Mouse (Mus musculus): Measurements from ENCODE around the gene Slc30a2. TPM values are rescaled to one million over a fixed set of nuclear protein-coding genes. Genes with fewer than 3 reads are reported as not detected.

Slc30a2 gene
- polyA plus RNA-seq, 1 experiment from 2014 or later: 0.07 TPM

- H3K9me3 ChIP-seq: no peaks in the 10 kb centered on the region
- DNase-seq (ENCODE audit: low spot score): no peak
- no peaks in the 10 kb centered on the region for H3K36me3 ChIP-seq (replicated peaks)
- H3K4me3 ChIP-seq: no peak overlapping the region
- H3K27ac ChIP-seq (replicated peaks): peak overlapping the region; percentile 31
- WGBS: 71% methylated on average over 12 of the region's 12 CpGs
- peaks cover 14% of the 10 kb centered on the region for H3K27me3 ChIP-seq (replicated peaks; ENCODE audit: low read depth, poor library complexity, severe bottlenecking)
- peaks cover 31% of the 10 kb centered on the region for H3K4me1 ChIP-seq
These were observed 9.3 kb downstream of the Slc30a2 start for GRCm38 (mm10) chr4:134352261-134352707.

GRCm38 (mm10) chr4:134352929-134353328 is 9.9 kb downstream of the Slc30a2 start:
- H3K27me3 ChIP-seq (replicated peaks; ENCODE audit: low read depth, poor library complexity, severe bottlenecking): peaks cover 19% of the 10 kb centered on the region
- no peaks in the 10 kb centered on the region for H3K9me3 ChIP-seq
- WGBS: 80% methylated on average over 7 of the region's 7 CpGs
- H3K4me3 ChIP-seq: no peak overlapping the region
- no peaks in the 10 kb centered on the region for H3K36me3 ChIP-seq (replicated peaks)
- H3K4me1 ChIP-seq: peaks cover 35% of the 10 kb centered on the region
- no peak for DNase-seq (ENCODE audit: low spot score)
- H3K27ac ChIP-seq (replicated peaks): no peak overlapping the region

- Histone ChIP-seq H3K9me3 (no peaks in the 10 kb centered on the region), H3K4me1 (peaks cover 32% of the 10 kb centered on the region), H3K36me3 (replicated peaks) (no peaks in the 10 kb centered on the region), H3K27me3 (replicated peaks; ENCODE audit: low read depth, poor library complexity, severe bottlenecking) (peaks cover 27% of the 10 kb centered on the region), H3K27ac (replicated peaks) (no peak overlapping the region), H3K4me3 (no peak overlapping the region)
- no peak for DNase-seq (ENCODE audit: low spot score)
- WGBS: 69% methylated on average over 5 of the region's 5 CpGs
These were observed 10.8 kb downstream of the Slc30a2 start for GRCm38 (mm10) chr4:134353527-134354409.

GRCm38 (mm10) chr4:134355841-134356452 is 13.0 kb downstream of the Slc30a2 start:
- H3K9me3 ChIP-seq: no peaks in the 10 kb centered on the region
- DNase-seq (ENCODE audit: low spot score): no peak
- no peaks in the 10 kb centered on the region for H3K36me3 ChIP-seq (replicated peaks)
- peaks cover 37% of the 10 kb centered on the region for H3K27me3 ChIP-seq (replicated peaks; ENCODE audit: low read depth, poor library complexity, severe bottlenecking)
- 52% methylated on average over 16 of the region's 16 CpGs for WGBS
- H3K4me1 ChIP-seq: peaks cover 34% of the 10 kb centered on the region
- no peak overlapping the region for H3K27ac ChIP-seq (replicated peaks)
- no peak overlapping the region for H3K4me3 ChIP-seq

GRCm38 (mm10) chr4:134356591-134357460 is 13.8 kb downstream of the Slc30a2 start:
- WGBS: 21% methylated on average over 22 of the region's 22 CpGs
- H3K4me1 ChIP-seq: peaks cover 33% of the 10 kb centered on the region
- peak overlapping the region; percentile 29 for H3K4me3 ChIP-seq
- DNase-seq (ENCODE audit: low spot score): peak; percentile 72
- no peaks in the 10 kb centered on the region for H3K36me3 ChIP-seq (replicated peaks)
- peaks cover 37% of the 10 kb centered on the region for H3K27me3 ChIP-seq (replicated peaks; ENCODE audit: low read depth, poor library complexity, severe bottlenecking)
- H3K9me3 ChIP-seq: no peaks in the 10 kb centered on the region
- no peak overlapping the region for H3K27ac ChIP-seq (replicated peaks)

- no peak for DNase-seq (ENCODE audit: low spot score)
- Histone ChIP-seq H3K27me3 (replicated peaks; ENCODE audit: low read depth, poor library complexity, severe bottlenecking) (peaks cover 38% of the 10 kb centered on the region), H3K36me3 (replicated peaks) (no peaks in the 10 kb centered on the region), H3K27ac (replicated peaks) (no peak overlapping the region), H3K4me3 (peak overlapping the region; percentile 29; the same call in 1 of the 2 replicates), H3K9me3 (no peaks in the 10 kb centered on the region), H3K4me1 (peaks cover 33% of the 10 kb centered on the region)
- WGBS: 34% methylated on average over 17 of the region's 17 CpGs
These were observed 14.4 kb downstream of the Slc30a2 start for GRCm38 (mm10) chr4:134357461-134357771.

- WGBS: 89% methylated on average over 6 of the region's 6 CpGs
- Histone ChIP-seq H3K27ac (replicated peaks) (no peak overlapping the region), H3K9me3 (no peaks in the 10 kb centered on the region), H3K36me3 (replicated peaks) (no peaks in the 10 kb centered on the region), H3K4me3 (no peak overlapping the region), H3K27me3 (replicated peaks; ENCODE audit: low read depth, poor library complexity, severe bottlenecking) (peaks cover 52% of the 10 kb centered on the region), H3K4me1 (peaks cover 39% of the 10 kb centered on the region)
- no peak for DNase-seq (ENCODE audit: low spot score)
These were observed 16.7 kb downstream of the Slc30a2 start for GRCm38 (mm10) chr4:134359649-134360048.

GRCm38 (mm10) chr4:134361215-134361614 is 18.2 kb downstream of the Slc30a2 start:
- no peaks in the 10 kb centered on the region for H3K36me3 ChIP-seq (replicated peaks)
- H3K27me3 ChIP-seq (replicated peaks; ENCODE audit: low read depth, poor library complexity, severe bottlenecking): peaks cover 59% of the 10 kb centered on the region
- H3K9me3 ChIP-seq: no peaks in the 10 kb centered on the region
- H3K4me3 ChIP-seq: no peak overlapping the region
- H3K4me1 ChIP-seq: peaks cover 39% of the 10 kb centered on the region
- WGBS: 43% methylated on average over 5 of the region's 5 CpGs
- no peak overlapping the region for H3K27ac ChIP-seq (replicated peaks)
- DNase-seq (ENCODE audit: low spot score): no peak

GRCm38 (mm10) chr4:134362124-134362523 is 19.1 kb downstream of the Slc30a2 start:
- H3K9me3 ChIP-seq: no peaks in the 10 kb centered on the region
- DNase-seq (ENCODE audit: low spot score): no peak
- 62% methylated on average over 9 of the region's 9 CpGs for WGBS
- no peak overlapping the region for H3K4me3 ChIP-seq
- no peak overlapping the region; the same call in 1 of the 2 replicates for H3K27ac ChIP-seq (replicated peaks)
- H3K36me3 ChIP-seq (replicated peaks): no peaks in the 10 kb centered on the region
- H3K27me3 ChIP-seq (replicated peaks; ENCODE audit: low read depth, poor library complexity, severe bottlenecking): peaks cover 57% of the 10 kb centered on the region
- H3K4me1 ChIP-seq: peaks cover 35% of the 10 kb centered on the region

- no peaks in the 10 kb centered on the region for H3K36me3 ChIP-seq (replicated peaks)
- peaks cover 56% of the 10 kb centered on the region for H3K27me3 ChIP-seq (replicated peaks; ENCODE audit: low read depth, poor library complexity, severe bottlenecking)
- WGBS: 18% methylated on average over 9 of the region's 9 CpGs
- no peaks in the 10 kb centered on the region for H3K9me3 ChIP-seq
- H3K27ac ChIP-seq (replicated peaks): no peak overlapping the region
- H3K4me3 ChIP-seq: peak overlapping the region; percentile 26; the same call in 1 of the 2 replicates
- peaks cover 30% of the 10 kb centered on the region for H3K4me1 ChIP-seq
- DNase-seq (ENCODE audit: low spot score): peak; percentile 53
These were observed 19.6 kb downstream of the Slc30a2 start for GRCm38 (mm10) chr4:134362586-134362985.

GRCm38 (mm10) chr4:134365280-134365679 is 22.3 kb downstream of the Slc30a2 start:
- H3K36me3 ChIP-seq (replicated peaks): no peaks in the 10 kb centered on the region
- peaks cover 31% of the 10 kb centered on the region for H3K4me1 ChIP-seq
- 33% methylated on average over 5 of the region's 5 CpGs for WGBS
- no peak for DNase-seq (ENCODE audit: low spot score)
- H3K27ac ChIP-seq (replicated peaks): no peak overlapping the region
- H3K27me3 ChIP-seq (replicated peaks; ENCODE audit: low read depth, poor library complexity, severe bottlenecking): peaks cover 62% of the 10 kb centered on the region
- no peak overlapping the region for H3K4me3 ChIP-seq
- H3K9me3 ChIP-seq: no peaks in the 10 kb centered on the region

GRCm38 (mm10) chr4:134370649-134371221 is 27.8 kb downstream of the Slc30a2 start:
- no peaks in the 10 kb centered on the region for H3K9me3 ChIP-seq
- under 1% methylated on average over 18 of the region's 18 CpGs for WGBS
- H3K27me3 ChIP-seq (replicated peaks; ENCODE audit: low read depth, poor library complexity, severe bottlenecking): peaks cover 61% of the 10 kb centered on the region
- H3K36me3 ChIP-seq (replicated peaks): no peaks in the 10 kb centered on the region
- peak overlapping the region; percentile 66 for H3K4me3 ChIP-seq
- no peak overlapping the region for H3K27ac ChIP-seq (replicated peaks)
- DNase-seq (ENCODE audit: low spot score): peak; percentile 42
- H3K4me1 ChIP-seq: peaks cover 25% of the 10 kb centered on the region

Data from embryonic facial prominence, embryonic 10.5 days (tissue).